Mouse (Mus musculus) heart, embryonic 15.5 days (tissue): Measurements from ENCODE around the gene Nemp2. TPM values are rescaled to one million over a fixed set of nuclear protein-coding genes. Genes with fewer than 3 reads are reported as not detected.

Experiments used
- ATAC-seq: fragments of 200-750 bp; cut with Nextera tagmentation; replicated peaks from 2 replicates; pipeline ENCODE4 v1.8.0; 2017; ENCODE audit warnings: low read depth, moderate TSS enrichment; ENCODE audit not compliant: insufficient number of reproducible peaks, insufficient read depth, low FRiP score
- H3K27ac ChIP-seq: fragments of 300-500 bp; sonication (generic); 2 replicates; pipeline ENCODE4 v1.5.1; 2015; ENCODE audit warnings: mild to moderate bottlenecking, inconsistent platforms
- H3K27me3 ChIP-seq: fragments of 300-500 bp; sonication (generic); 2 replicates; pipeline ENCODE4 v1.6.1; 2015; ENCODE audit warnings: inconsistent platforms
- H3K36me3 ChIP-seq: fragments of 300-500 bp; sonication (generic); 2 replicates; pipeline ENCODE4 v1.6.1; 2015; ENCODE audit warnings: mild to moderate bottlenecking, inconsistent platforms
- H3K4me1 ChIP-seq: fragments of 300-500 bp; sonication (generic); replicated peaks from 2 replicates; pipeline ENCODE4 v1.6.1; 2015; ENCODE audit warnings: inconsistent platforms
- H3K4me2 ChIP-seq: fragments of 300-500 bp; sonication (generic); 2 replicates; pipeline ENCODE4 v1.6.1; 2015; ENCODE audit warnings: inconsistent platforms, mild to moderate bottlenecking, moderate library complexity
- H3K4me3 ChIP-seq: fragments of 300-500 bp; sonication (generic); 2 replicates; pipeline ENCODE4 v1.5.1; 2015; ENCODE audit warnings: mild to moderate bottlenecking, inconsistent platforms
- H3K9ac ChIP-seq: fragments of 300-500 bp; sonication (generic); 2 replicates; pipeline ENCODE4 v1.6.1; 2015; ENCODE audit warnings: mild to moderate bottlenecking, inconsistent platforms
- H3K9me3 ChIP-seq: fragments of 300-500 bp; sonication (generic); replicated peaks from 2 replicates; pipeline ENCODE4 v1.6.1; 2016; ENCODE audit warnings: inconsistent platforms
- WGBS: fragments of 180-500 bp; shearing (Covaris S2); methylation state at CpG from one replicate; pipeline ENCODE4 v1.1.7; 2015; ENCODE audit warnings: mixed read lengths; 5-methylcytosine and 5-hydroxymethylcytosine counted together
- polyA plus RNA-seq: library from polyadenylated mRNA; unstranded; fragments of >200 nt; fragmentation: Nextera tagmentation; extraction: Ambion mirVana; gene quantifications from 2 replicates; pipeline ENCODE4 v1.2.1, GENCODE M21; 2015

Gene Nemp2
- polyA plus RNA-seq = 4.4 and 5.2 TPM in 2 replicates

- peak within 1 kb of the TSS; percentile 70 for H3K4me3 ChIP-seq
- H3K4me1 ChIP-seq = peaks cover 7% of the 10 kb centered on the region
- peak within 1 kb of the TSS; percentile 67 for H3K9ac ChIP-seq
- H3K4me2 ChIP-seq = peak within 1 kb of the TSS; percentile 60
- peak within 1 kb of the TSS; percentile 76 for H3K27ac ChIP-seq
- no peaks in the 10 kb centered on the region for H3K9me3 ChIP-seq
- no peaks in the 10 kb centered on the region for H3K36me3 ChIP-seq
- ATAC-seq = peak; percentile 89
- no peaks in the 10 kb centered on the region for H3K27me3 ChIP-seq
- under 1% methylated on average over 44 of the region's 44 CpGs for WGBS
Measured at GRCm38 (mm10) chr1:52630248-52630936, at the start of gene Nemp2. Gene Nemp2 (plus strand): TSS chr1:52630703.

- no peak overlapping the region for H3K4me2 ChIP-seq
- peaks cover 20% of the 10 kb centered on the region for H3K4me1 ChIP-seq
- no peaks in the 10 kb centered on the region for H3K27me3 ChIP-seq
- H3K4me3 ChIP-seq = no peak overlapping the region
- no peaks in the 10 kb centered on the region for H3K36me3 ChIP-seq
- H3K27ac ChIP-seq = no peak overlapping the region
- ATAC-seq = no peak
- 80% methylated on average over 6 of the region's 6 CpGs for WGBS
- no peak overlapping the region for H3K9ac ChIP-seq
- no peaks in the 10 kb centered on the region for H3K9me3 ChIP-seq
Measured at GRCm38 (mm10) chr1:52581744-52582143, 48.8 kb upstream of the Nemp2 start.

- no peaks in the 10 kb centered on the region for H3K9me3 ChIP-seq
- WGBS = 84% methylated on average over 1 of the region's 1 CpGs
Measured at GRCm38 (mm10) chr1:52582866-52583265, 47.6 kb upstream of the Nemp2 start.

GRCm38 (mm10) chr1:52596982-52597646 lies 33.4 kb upstream of the Nemp2 start:
- H3K27ac ChIP-seq = 0 out of 2 replicates have a peak overlapping the region, but pooled peaks have one; percentile 27
- H3K9ac ChIP-seq = no peak overlapping the region
- H3K4me3 ChIP-seq = no peak overlapping the region
- no peaks in the 10 kb centered on the region for H3K9me3 ChIP-seq
- no peaks in the 10 kb centered on the region for H3K36me3 ChIP-seq
- 54% methylated on average over 11 of the region's 11 CpGs for WGBS
- ATAC-seq = peak; percentile 67
- no peaks in the 10 kb centered on the region for H3K27me3 ChIP-seq
- peaks cover 18% of the 10 kb centered on the region for H3K4me1 ChIP-seq
- H3K4me2 ChIP-seq = peak overlapping the region; percentile 50

More at GRCm38 (mm10) chr1:52582866-52583265, 47.6 kb upstream of the Nemp2 start:
- Histone ChIP-seq H3K27ac (no peak overlapping the region), H3K4me3 (no peak overlapping the region), H3K27me3 (no peaks in the 10 kb centered on the region), H3K36me3 (no peaks in the 10 kb centered on the region), H3K9ac (no peak overlapping the region), H3K4me1 (peaks cover 12% of the 10 kb centered on the region), H3K4me2 (no peak overlapping the region)
- ATAC-seq = no peak

- Histone ChIP-seq H3K9me3 (no peaks in the 10 kb centered on the region), H3K4me2 (peak overlapping the region; percentile 50), H3K27ac (no peak overlapping the region), H3K27me3 (no peaks in the 10 kb centered on the region), H3K36me3 (no peaks in the 10 kb centered on the region), H3K4me1 (peaks cover 18% of the 10 kb centered on the region), H3K4me3 (peak overlapping the region; percentile 26), H3K9ac (no peak overlapping the region)
- ATAC-seq = no peak; the same call in 1 of the 2 replicates
- WGBS = 31% methylated on average over 11 of the region's 11 CpGs
Measured at GRCm38 (mm10) chr1:52597761-52598160, 32.7 kb upstream of the Nemp2 start.

- 79% methylated on average over 4 of the region's 4 CpGs for WGBS
- Histone ChIP-seq H3K9ac (no peak overlapping the region), H3K9me3 (no peaks in the 10 kb centered on the region), H3K27ac (no peak overlapping the region), H3K27me3 (no peaks in the 10 kb centered on the region), H3K4me2 (peak overlapping the region; percentile 50; the same call in 1 of the 2 replicates), H3K36me3 (no peaks in the 10 kb centered on the region), H3K4me1 (peaks cover 18% of the 10 kb centered on the region), H3K4me3 (no peak overlapping the region)
- no peak for ATAC-seq
Measured at GRCm38 (mm10) chr1:52598361-52598760, 32.1 kb upstream of the Nemp2 start.

- H3K9ac ChIP-seq = no peak overlapping the region
- no peaks in the 10 kb centered on the region; the same call in 1 of the 2 replicates for H3K9me3 ChIP-seq
- H3K4me2 ChIP-seq = no peak overlapping the region
- H3K36me3 ChIP-seq = no peaks in the 10 kb centered on the region
- 79% methylated on average over 3 of the region's 3 CpGs for WGBS
- H3K4me1 ChIP-seq = peaks cover 18% of the 10 kb centered on the region
- H3K27me3 ChIP-seq = no peaks in the 10 kb centered on the region
- H3K27ac ChIP-seq = no peak overlapping the region
- H3K4me3 ChIP-seq = no peak overlapping the region
- ATAC-seq = no peak
Measured at GRCm38 (mm10) chr1:52601496-52601895, 29.0 kb upstream of the Nemp2 start.

GRCm38 (mm10) chr1:52607700-52608099 lies 22.8 kb upstream of the Nemp2 start:
- Histone ChIP-seq H3K27ac (no peak overlapping the region), H3K9ac (no peak overlapping the region), H3K4me2 (no peak overlapping the region), H3K27me3 (no peaks in the 10 kb centered on the region), H3K4me3 (no peak overlapping the region), H3K36me3 (no peaks in the 10 kb centered on the region), H3K4me1 (no peaks in the 10 kb centered on the region), H3K9me3 (no peaks in the 10 kb centered on the region; the same call in 1 of the 2 replicates)
- ATAC-seq = no peak
- WGBS = 55% methylated on average over 1 of the region's 1 CpGs

- Histone ChIP-seq H3K4me3 (no peak overlapping the region), H3K9ac (no peak overlapping the region), H3K36me3 (no peaks in the 10 kb centered on the region), H3K27me3 (no peaks in the 10 kb centered on the region), H3K4me1 (no peaks in the 10 kb centered on the region), H3K27ac (no peak overlapping the region), H3K9me3 (no peaks in the 10 kb centered on the region; the same call in 1 of the 2 replicates), H3K4me2 (no peak overlapping the region)
- ATAC-seq = no peak
- WGBS = 89% methylated on average over 4 of the region's 4 CpGs
Measured at GRCm38 (mm10) chr1:52608486-52608885, 22.0 kb upstream of the Nemp2 start.

GRCm38 (mm10) chr1:52618217-52618616 lies 12.3 kb upstream of the Nemp2 start:
- Histone ChIP-seq H3K27me3 (no peaks in the 10 kb centered on the region), H3K9me3 (no peaks in the 10 kb centered on the region), H3K4me3 (no peak overlapping the region), H3K4me1 (no peaks in the 10 kb centered on the region), H3K27ac (no peak overlapping the region), H3K9ac (no peak overlapping the region), H3K36me3 (no peaks in the 10 kb centered on the region), H3K4me2 (no peak overlapping the region)
- no peak for ATAC-seq
- WGBS = 37% methylated on average over 1 of the region's 1 CpGs

- H3K27ac ChIP-seq = no peak overlapping the region
- no peaks in the 10 kb centered on the region for H3K27me3 ChIP-seq
- H3K36me3 ChIP-seq = no peaks in the 10 kb centered on the region
- no peak overlapping the region for H3K9ac ChIP-seq
- no peaks in the 10 kb centered on the region for H3K9me3 ChIP-seq
- H3K4me2 ChIP-seq = no peak overlapping the region
- no peak for ATAC-seq
- no peak overlapping the region for H3K4me3 ChIP-seq
- no peaks in the 10 kb centered on the region for H3K4me1 ChIP-seq
Measured at GRCm38 (mm10) chr1:52620442-52620841, 10.1 kb upstream of the Nemp2 start.
